Mouse (Mus musculus) heart, embryonic 10.5 days (tissue): ENCODE data around the gene Trf. TPM values are rescaled to one million over a fixed set of nuclear protein-coding genes. Genes with fewer than 3 reads are reported as not detected.

ENCODE experiments used
- DNase-seq: peaks from one replicate; pipeline ENCODE4 v3.0.0-alpha.2; 2017; ENCODE audit warnings: low spot score
- H3K27ac ChIP-seq: fragments of 300-500 bp; sonication (generic); 2 replicates; pipeline ENCODE4 v1.5.1; 2016; ENCODE audit warnings: mild to moderate bottlenecking
- H3K27me3 ChIP-seq: fragments of 300-500 bp; sonication (generic); 2 replicates; pipeline ENCODE4 v1.6.1; 2016; ENCODE audit warnings: mild to moderate bottlenecking; ENCODE audit not compliant: poor library complexity, insufficient read depth, severe bottlenecking
- H3K36me3 ChIP-seq: fragments of 300-500 bp; sonication (generic); 2 replicates; pipeline ENCODE4 v1.6.1; 2016; ENCODE audit warnings: mild to moderate bottlenecking, moderate library complexity
- H3K4me1 ChIP-seq: fragments of 300-500 bp; sonication (generic); 2 replicates; pipeline ENCODE4 v1.6.1; 2016; ENCODE audit warnings: mild to moderate bottlenecking
- H3K4me3 ChIP-seq: fragments of 300-500 bp; sonication (generic); 2 replicates; pipeline ENCODE4 v1.5.1; 2016; ENCODE audit warnings: mild to moderate bottlenecking, moderate library complexity
- H3K9me3 ChIP-seq: fragments of 300-500 bp; sonication (generic); 2 replicates; pipeline ENCODE4 v1.6.1; 2016; ENCODE audit warnings: mild to moderate bottlenecking, moderate library complexity
- WGBS: fragments of 180-500 bp; shearing (Covaris S2); methylation state at CpG from one replicate; pipeline ENCODE4 v1.1.7; 2016; 5-methylcytosine and 5-hydroxymethylcytosine counted together
- polyA plus RNA-seq: library from polyadenylated mRNA; unstranded; fragments of >200 nt; fragmentation: Nextera tagmentation; extraction: Ambion mirVana; gene quantifications from 2 replicates; pipeline ENCODE4 v1.2.1, GENCODE M21; 2016

Trf gene
- polyA plus RNA-seq, 1 experiment from 2014 or later, result 314 TPM

- H3K36me3 ChIP-seq, result no peaks in the 10 kb centered on the region
- DNase-seq, result peak; percentile 65
- no peaks in the 10 kb centered on the region for H3K9me3 ChIP-seq
- WGBS, result 61% methylated on average over 7 of the region's 7 CpGs
- H3K27me3 ChIP-seq, result peaks cover 3% of the 10 kb centered on the region; the same call in 1 of the 2 replicates
- no peak overlapping the region for H3K4me3 ChIP-seq
- 0 out of 2 replicates have a peak overlapping the region, but pooled peaks have one; percentile 33 for H3K27ac ChIP-seq
- H3K4me1 ChIP-seq, result peaks cover 18% of the 10 kb centered on the region
These were observed 3.8 kb upstream of the Trf start for GRCm38 (mm10) chr9:103234059-103234458.

- Histone ChIP-seq H3K4me3 (no peak overlapping the region), H3K36me3 (no peaks in the 10 kb centered on the region), H3K4me1 (peaks cover 18% of the 10 kb centered on the region), H3K9me3 (no peaks in the 10 kb centered on the region), H3K27ac (peak overlapping the region; percentile 22; the same call in 1 of the 2 replicates), H3K27me3 (peaks cover 8% of the 10 kb centered on the region; the same call in 1 of the 2 replicates)
- WGBS, result 56% methylated on average over 7 of the region's 7 CpGs
- peak; percentile 74 for DNase-seq
These were observed 2.8 kb upstream of the Trf start for GRCm38 (mm10) chr9:103233006-103233395.

DNA sequence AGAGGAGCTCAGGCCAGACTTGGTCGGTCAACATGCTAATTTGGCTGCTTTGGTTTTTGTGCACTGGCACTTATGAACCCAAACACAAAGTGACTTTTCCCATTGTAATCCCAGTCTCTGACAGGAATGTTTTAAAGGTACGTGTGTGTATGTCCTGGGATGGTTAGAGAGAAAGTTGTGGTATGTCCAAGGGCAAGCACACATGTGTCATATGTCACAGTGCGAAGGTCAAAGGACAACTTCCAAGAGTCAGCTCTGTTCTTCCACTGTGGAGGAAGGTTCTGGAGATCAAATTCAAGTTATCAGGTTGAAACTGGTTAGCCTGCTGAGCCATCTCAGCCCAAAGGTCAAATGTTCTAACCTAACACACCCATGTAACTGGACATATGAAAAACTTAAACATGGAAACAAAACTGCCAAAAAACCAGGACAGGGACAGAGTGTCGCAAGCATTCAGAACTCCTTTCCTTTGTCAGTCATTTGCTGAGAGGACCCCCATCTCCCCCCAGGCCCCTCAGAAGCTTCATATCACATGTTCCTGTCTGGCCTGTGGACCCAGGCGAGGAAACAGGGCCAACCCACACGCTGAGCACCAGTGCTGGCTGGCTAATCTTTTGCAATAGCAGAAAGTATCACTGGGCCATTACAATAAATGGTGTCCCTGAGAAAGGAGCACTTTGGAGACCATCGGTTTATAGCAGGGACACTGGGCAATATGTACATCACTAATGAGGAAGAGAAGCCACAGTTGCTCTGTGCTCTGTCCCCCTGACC, 2.2 kb upstream of the Trf start:
- Histone ChIP-seq H3K4me1 (peaks cover 18% of the 10 kb centered on the region), H3K9me3 (no peaks in the 10 kb centered on the region), H3K27ac (no peak overlapping the region), H3K27me3 (peaks cover 8% of the 10 kb centered on the region; the same call in 1 of the 2 replicates), H3K4me3 (no peak overlapping the region), H3K36me3 (no peaks in the 10 kb centered on the region)
- peak; percentile 64 for DNase-seq
- 84% methylated on average over 7 of the region's 7 CpGs for whole genome bisulfite sequencing

DNA sequence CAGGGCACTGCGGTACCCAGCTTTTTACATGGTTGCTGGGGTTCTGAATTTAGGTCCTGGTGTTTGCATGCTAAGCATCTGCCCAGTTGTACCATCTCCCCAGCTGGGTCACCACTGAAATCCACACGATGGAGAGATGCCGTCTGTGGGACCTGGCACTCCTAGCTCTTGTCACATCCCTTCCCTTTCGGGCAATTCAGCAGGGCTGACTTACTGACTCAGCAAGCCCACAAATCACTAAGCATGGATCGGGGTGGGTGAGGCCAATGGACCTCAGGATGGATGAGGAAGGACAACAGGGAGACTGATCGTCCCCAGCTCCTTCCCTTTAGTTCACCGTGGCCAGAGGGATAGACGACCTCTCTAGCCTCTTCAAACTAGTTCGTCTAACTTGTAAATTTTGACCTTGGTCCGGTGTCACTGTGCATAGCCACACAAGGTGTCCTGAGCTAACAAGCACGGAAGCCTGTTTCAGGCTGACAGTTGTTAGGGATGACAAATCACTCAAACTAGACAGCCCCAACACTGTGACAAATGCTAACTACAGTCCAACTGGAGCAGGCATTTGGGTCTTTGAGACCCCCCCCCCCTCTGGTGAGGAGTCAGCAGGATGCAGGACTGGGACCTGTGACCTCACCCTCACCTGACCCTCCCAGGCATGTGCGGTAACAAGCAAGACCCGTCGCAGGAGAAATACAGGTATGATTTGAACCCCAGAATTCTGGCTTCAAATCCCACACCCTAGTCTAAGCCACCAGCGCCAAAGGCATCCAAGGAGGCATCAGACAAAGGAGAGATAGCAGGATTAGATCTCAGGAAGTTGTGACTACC, 992 bp downstream of the Trf start:
- Histone ChIP-seq H3K27ac (no peak overlapping the region; the same call in 1 of the 2 replicates), H3K36me3 (no peaks in the 10 kb centered on the region), H3K9me3 (no peaks in the 10 kb centered on the region), H3K4me1 (peaks cover 18% of the 10 kb centered on the region), H3K27me3 (peaks cover 8% of the 10 kb centered on the region; the same call in 1 of the 2 replicates), H3K4me3 (no peak overlapping the region)
- 78% methylated on average over 15 of the region's 15 CpGs for WGBS
- peak; percentile 67 for DNase-seq

DNA sequence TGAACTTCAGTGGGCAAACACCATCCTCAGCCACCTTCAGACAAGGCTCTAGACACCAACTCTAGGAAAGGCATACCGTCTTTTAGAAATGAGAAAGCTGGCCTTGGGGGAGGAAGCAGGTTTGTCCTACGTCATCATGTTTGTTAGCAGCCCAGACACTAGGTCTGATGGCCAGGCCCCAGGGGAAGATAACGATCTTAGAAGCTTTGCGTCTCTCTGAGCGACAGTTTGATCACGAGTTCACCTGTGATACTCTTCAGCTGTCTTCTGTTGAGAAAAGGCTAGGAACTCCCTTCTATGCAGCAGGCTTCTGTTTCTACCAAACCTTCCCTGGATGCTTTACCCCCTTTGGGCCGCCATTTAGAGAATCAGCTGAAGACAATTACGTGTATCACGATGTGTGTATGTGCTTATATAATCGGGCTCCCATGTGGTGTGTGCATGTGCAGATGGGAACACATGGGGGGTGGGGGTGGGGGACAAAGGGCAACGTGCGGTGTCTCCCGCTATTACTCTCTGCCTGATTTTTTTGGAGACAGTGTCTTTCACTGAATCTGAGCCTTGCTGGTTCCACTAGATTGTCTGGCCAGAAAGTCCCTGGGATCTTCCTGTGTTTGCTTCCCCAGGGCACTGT, 1.8 kb downstream of the Trf start:
- Histone ChIP-seq H3K27ac (no peak overlapping the region), H3K4me1 (peaks cover 18% of the 10 kb centered on the region), H3K27me3 (peaks cover 8% of the 10 kb centered on the region; the same call in 1 of the 2 replicates), H3K9me3 (no peaks in the 10 kb centered on the region), H3K4me3 (no peak overlapping the region), H3K36me3 (no peaks in the 10 kb centered on the region)
- peak; percentile 58 for DNase-seq
- 81% methylated on average over 13 of the region's 13 CpGs for WGBS

DNA sequence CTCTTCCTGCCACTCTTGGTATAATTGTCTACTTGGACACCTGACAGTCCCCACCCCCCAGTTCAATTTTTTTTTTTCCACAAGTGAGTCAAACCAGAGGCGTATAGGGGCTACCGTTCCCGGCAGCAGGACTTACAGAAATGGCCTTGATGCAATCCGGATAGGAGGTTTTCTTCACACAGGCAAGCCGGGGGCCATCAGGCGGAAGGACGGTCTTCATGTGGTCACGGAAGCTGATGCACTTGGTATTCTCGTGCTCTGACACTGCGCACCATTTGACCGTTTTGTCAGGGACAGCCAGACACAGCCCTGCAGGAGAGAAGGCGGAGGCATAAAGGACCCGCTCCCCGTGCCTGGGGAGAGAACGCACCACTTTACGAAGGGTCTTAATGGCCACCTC, 2.5 kb downstream of the Trf start:
- H3K4me3 ChIP-seq, result no peak overlapping the region
- 86% methylated on average over 16 of the region's 16 CpGs for WGBS
- no peaks in the 10 kb centered on the region for H3K9me3 ChIP-seq
- no peak overlapping the region for H3K27ac ChIP-seq
- DNase-seq, result peak; percentile 62
- peaks cover 8% of the 10 kb centered on the region; the same call in 1 of the 2 replicates for H3K27me3 ChIP-seq
- peaks cover 12% of the 10 kb centered on the region for H3K4me1 ChIP-seq
- no peaks in the 10 kb centered on the region for H3K36me3 ChIP-seq

DNA sequence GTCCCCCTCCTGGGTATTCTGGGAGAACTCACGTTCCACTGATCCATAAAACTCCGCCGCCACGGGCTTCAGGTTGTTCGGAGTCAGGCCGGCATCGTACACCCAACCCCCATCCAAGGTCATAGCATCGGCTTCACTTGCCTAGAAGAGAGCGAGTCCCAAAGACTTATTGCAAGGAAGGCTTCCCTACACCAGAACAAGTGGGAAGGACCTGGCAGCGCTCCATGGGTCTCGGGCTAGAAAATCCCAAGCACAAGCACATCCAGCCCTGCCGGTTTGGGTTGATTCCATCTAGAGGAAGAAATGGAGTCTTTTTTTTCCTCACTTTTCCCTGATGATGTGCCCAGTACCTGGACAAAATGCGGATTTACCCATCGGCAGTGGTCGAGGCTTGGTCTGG, 3.4 kb downstream of the Trf start:
- no peak for DNase-seq
- 90% methylated on average over 15 of the region's 15 CpGs for WGBS
- no peak overlapping the region for H3K27ac ChIP-seq
- H3K4me3 ChIP-seq, result no peak overlapping the region
- no peaks in the 10 kb centered on the region for H3K9me3 ChIP-seq
- no peaks in the 10 kb centered on the region for H3K36me3 ChIP-seq
- H3K4me1 ChIP-seq, result peaks cover 9% of the 10 kb centered on the region
- peaks cover 8% of the 10 kb centered on the region; the same call in 1 of the 2 replicates for H3K27me3 ChIP-seq

DNA sequence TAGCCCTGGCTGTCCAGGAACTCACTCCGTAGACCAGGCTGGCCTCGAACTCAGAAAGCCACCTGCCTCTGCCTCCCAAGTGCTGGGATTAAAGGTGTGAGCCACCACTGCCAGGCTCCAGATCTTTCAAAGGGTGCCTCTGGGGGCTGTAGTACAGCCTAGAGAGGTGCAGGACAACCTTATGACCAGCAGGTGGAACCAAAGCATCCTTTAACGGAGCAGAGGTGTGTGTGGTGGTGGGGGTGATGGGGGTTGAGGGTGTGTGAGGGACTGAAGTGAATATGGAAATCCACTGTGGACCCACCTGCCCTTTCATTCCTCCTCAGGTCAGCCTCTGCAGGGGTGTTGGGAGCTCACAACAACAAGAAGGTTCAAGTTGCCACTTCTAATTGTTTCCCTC, 4.8 kb downstream of the Trf start:
- Histone ChIP-seq H3K4me3 (no peak overlapping the region), H3K9me3 (no peaks in the 10 kb centered on the region), H3K27ac (no peak overlapping the region), H3K27me3 (peaks cover 8% of the 10 kb centered on the region; the same call in 1 of the 2 replicates), H3K4me1 (peaks cover 6% of the 10 kb centered on the region), H3K36me3 (no peaks in the 10 kb centered on the region)
- DNase-seq, result no peak
- WGBS, result 49% methylated on average over 3 of the region's 3 CpGs

DNA sequence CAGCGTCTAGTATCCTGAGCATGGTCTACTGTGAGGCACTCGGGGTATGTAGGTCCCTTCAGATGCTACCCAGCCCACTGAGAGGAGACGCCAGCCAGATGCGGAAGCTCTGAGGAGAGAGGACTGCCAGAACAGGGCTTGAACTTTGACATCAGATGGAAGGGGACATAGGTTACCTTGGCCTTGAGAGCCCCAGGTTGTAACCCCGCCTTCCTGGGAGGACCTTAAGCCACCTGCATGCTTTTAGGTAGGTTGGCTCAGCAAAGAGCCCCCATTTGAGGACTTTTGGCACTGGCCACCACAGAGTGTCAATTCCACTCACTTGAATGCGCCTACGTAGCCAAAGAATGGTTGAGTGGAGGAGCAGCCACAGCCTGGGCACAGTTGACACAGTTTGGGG, 5.5 kb downstream of the Trf start:
- Histone ChIP-seq H3K27ac (no peak overlapping the region), H3K4me1 (no peaks in the 10 kb centered on the region), H3K9me3 (no peaks in the 10 kb centered on the region), H3K4me3 (no peak overlapping the region), H3K36me3 (no peaks in the 10 kb centered on the region), H3K27me3 (peaks cover 8% of the 10 kb centered on the region; the same call in 1 of the 2 replicates)
- WGBS, result 84% methylated on average over 7 of the region's 7 CpGs
- no peak for DNase-seq

DNA sequence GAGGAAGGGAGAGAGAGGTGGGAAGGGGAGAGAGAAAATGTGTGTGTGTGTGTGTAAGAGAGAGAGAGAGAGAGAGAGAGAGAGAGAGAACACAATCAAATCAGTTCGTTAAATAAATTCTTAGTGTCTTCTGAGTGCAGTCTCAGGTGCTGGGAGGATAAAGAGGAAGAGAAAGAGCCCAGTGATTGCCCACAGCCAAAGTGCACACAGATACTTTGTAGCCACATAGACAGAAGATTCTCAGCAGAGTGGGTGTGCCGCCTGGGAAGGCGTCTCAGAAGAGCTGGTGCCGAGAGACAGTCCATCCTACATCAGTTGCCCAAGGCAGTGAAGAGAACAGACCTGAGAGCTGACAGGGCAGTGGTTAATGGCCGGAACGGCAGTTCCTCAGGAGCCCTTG, 16.0 kb downstream of the Trf start:
- H3K36me3 ChIP-seq, result no peaks in the 10 kb centered on the region
- WGBS, result 72% methylated on average over 6 of the region's 6 CpGs

DNA sequence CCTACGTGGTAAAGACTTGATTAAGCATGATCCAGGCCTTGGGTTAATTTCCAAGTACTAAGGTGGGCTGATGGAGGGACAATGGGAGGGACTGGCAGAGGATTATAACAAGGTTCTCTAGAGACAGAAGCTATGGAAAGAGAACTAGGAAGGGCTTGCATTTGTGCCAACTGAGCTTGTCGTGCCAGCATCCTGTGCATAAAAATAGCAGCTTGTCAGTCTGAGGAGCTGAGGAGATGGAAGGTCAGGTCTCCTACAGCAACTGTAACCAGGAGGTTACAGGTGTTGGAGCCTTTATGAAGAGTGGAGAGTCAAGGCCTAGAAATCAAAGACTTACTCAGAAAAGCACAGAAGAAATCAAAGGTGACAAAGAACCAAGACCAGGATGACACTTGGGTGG, 16.6 kb downstream of the Trf start:
- Histone ChIP-seq H3K9me3 (no peaks in the 10 kb centered on the region), H3K4me1 (no peaks in the 10 kb centered on the region), H3K4me3 (no peak overlapping the region), H3K36me3 (no peaks in the 10 kb centered on the region), H3K27me3 (peaks cover 17% of the 10 kb centered on the region), H3K27ac (no peak overlapping the region)
- no peak for DNase-seq
- 60% methylated on average over 2 of the region's 2 CpGs for WGBS

More for the DNA sequence above, 16.0 kb downstream of the Trf start:
- no peak overlapping the region for H3K27ac ChIP-seq
- H3K9me3 ChIP-seq, result no peaks in the 10 kb centered on the region
- no peak overlapping the region for H3K4me3 ChIP-seq
- no peaks in the 10 kb centered on the region for H3K4me1 ChIP-seq
- peaks cover 11% of the 10 kb centered on the region for H3K27me3 ChIP-seq
- DNase-seq, result no peak

GRCm38 (mm10) chr9:103212654-103213420, 17.4 kb downstream of the Trf start:
- Histone ChIP-seq H3K9me3 (no peaks in the 10 kb centered on the region), H3K27me3 (peaks cover 17% of the 10 kb centered on the region), H3K36me3 (no peaks in the 10 kb centered on the region), H3K4me3 (peak overlapping the region; percentile 9; the same call in 1 of the 2 replicates), H3K4me1 (no peaks in the 10 kb centered on the region), H3K27ac (no peak overlapping the region)
- DNase-seq, result no peak
- WGBS, result 75% methylated on average over 28 of the region's 28 CpGs
